Mouse (Mus musculus) limb, embryonic 10.5 days (tissue): ENCODE measurements at regions not wholly inside any gene's neighbourhood (a gene's known extent, or its start where the extent isn't known, plus 50 kb on each side); places are given as distances from the start of the nearest gene placed in this dataset.

ENCODE experiments used
- DNase-seq: peaks from one replicate; pipeline ENCODE4 v3.0.0-alpha.2; 2017; ENCODE audit warnings: low spot score
- H3K27ac ChIP-seq: fragments of 300-500 bp; sonication (generic); 2 replicates; pipeline ENCODE4 v1.5.1; 2016; ENCODE audit warnings: mild to moderate bottlenecking
- H3K27me3 ChIP-seq: fragments of 300-500 bp; sonication (generic); 2 replicates; pipeline ENCODE4 v1.6.1; 2016; ENCODE audit warnings: low read depth, mild to moderate bottlenecking; ENCODE audit not compliant: poor library complexity, severe bottlenecking
- H3K36me3 ChIP-seq: fragments of 300-500 bp; sonication (generic); 2 replicates; pipeline ENCODE4 v1.6.1; 2016; ENCODE audit warnings: mild to moderate bottlenecking, moderate library complexity
- H3K4me1 ChIP-seq: fragments of 300-500 bp; sonication (generic); 2 replicates; pipeline ENCODE4 v1.6.1; 2016
- H3K4me3 ChIP-seq: fragments of 300-500 bp; sonication (generic); 2 replicates; pipeline ENCODE4 v1.5.1; 2016; ENCODE audit warnings: mild to moderate bottlenecking, moderate library complexity
- H3K9me3 ChIP-seq: fragments of 300-500 bp; sonication (generic); replicated peaks from 2 replicates; pipeline ENCODE4 v1.6.1; 2016; ENCODE audit warnings: mild to moderate bottlenecking
- WGBS: fragments of 180-500 bp; shearing (Covaris S2); methylation state at CpG from one replicate; pipeline ENCODE4 v1.1.7; 2016; 5-methylcytosine and 5-hydroxymethylcytosine counted together

DNA sequence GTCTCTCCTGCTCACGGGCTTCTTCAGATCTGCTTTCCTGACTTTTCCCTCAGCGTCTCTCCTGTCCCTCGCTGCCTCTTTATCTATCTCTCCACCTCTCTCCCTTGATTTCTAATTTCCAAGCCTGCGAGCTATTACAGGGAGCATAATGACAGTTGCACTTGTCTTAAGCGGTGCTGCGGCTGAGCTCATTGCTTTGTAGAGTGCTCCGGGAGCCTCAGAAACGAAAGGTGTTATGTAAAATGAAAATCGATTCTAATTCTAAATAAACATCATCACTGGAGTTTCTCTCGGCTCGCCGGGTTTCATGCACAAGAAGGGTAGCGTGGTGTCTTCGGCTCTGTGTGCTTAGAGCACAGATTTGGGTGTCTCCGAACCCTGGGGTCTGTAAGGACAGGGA, 371.8 kb downstream of the Vrk1 start:
- peaks cover 20% of the 10 kb centered on the region for H3K4me1 ChIP-seq
- WGBS, result 91% methylated on average over 15 of the region's 15 CpGs
- no peak overlapping the region for H3K27ac ChIP-seq
- H3K36me3 ChIP-seq, result no peaks in the 10 kb centered on the region
- H3K27me3 ChIP-seq, result peaks cover 24% of the 10 kb centered on the region; the same call in 1 of the 2 replicates
- no peaks in the 10 kb centered on the region for H3K9me3 ChIP-seq
- DNase-seq, result no peak
- H3K4me3 ChIP-seq, result no peak overlapping the region

DNA sequence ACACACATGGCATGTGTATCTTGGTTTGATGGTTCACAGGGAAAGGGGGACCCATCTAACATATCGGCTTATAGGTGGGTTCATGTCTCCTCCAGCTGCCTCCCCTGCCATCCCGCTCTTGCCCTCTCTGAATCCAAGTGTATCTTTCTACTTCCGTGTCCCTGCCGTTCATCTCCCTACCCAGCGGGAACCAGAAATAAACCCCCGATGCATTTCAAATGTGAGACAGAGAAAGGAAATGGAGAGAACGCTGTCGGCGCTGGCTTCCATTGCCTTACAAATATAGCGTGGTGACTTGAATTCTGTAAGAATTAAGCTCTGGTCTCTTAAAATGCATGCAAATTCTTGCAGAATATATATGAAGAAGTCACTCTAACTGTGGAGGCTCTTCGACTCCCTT, 379.2 kb downstream of the Vrk1 start:
- H3K27ac ChIP-seq, result no peak overlapping the region
- DNase-seq, result no peak
- H3K27me3 ChIP-seq, result no peaks in the 10 kb centered on the region
- no peaks in the 10 kb centered on the region for H3K36me3 ChIP-seq
- H3K4me1 ChIP-seq, result no peaks in the 10 kb centered on the region
- no peak overlapping the region for H3K4me3 ChIP-seq
- WGBS, result 92% methylated on average over 11 of the region's 11 CpGs
- no peaks in the 10 kb centered on the region for H3K9me3 ChIP-seq

DNA sequence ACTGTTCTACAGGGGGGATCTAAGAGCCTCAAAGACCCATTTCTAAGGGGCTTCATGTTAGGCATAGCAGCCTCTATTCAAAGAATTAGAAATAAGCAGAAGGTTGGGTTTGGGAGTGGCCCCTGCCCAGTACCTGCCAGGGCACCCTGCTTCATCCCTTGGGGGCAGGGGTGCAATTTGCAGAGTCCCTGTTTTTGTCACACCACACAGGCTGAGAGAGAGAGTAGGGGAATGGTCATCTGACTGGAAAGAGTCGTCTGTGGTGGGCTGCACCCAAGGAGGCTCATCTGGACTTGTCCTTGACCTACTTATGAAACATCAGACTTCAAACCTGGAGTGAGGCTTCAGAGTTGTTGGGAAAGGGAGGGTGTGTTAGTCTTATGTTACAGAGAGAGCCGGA, 382.3 kb downstream of the Vrk1 start:
- Histone ChIP-seq H3K36me3 (no peaks in the 10 kb centered on the region), H3K27ac (no peak overlapping the region), H3K27me3 (no peaks in the 10 kb centered on the region), H3K9me3 (no peaks in the 10 kb centered on the region), H3K4me1 (no peaks in the 10 kb centered on the region), H3K4me3 (no peak overlapping the region)
- WGBS, result 84% methylated on average over 2 of the region's 2 CpGs
- DNase-seq, result no peak

DNA sequence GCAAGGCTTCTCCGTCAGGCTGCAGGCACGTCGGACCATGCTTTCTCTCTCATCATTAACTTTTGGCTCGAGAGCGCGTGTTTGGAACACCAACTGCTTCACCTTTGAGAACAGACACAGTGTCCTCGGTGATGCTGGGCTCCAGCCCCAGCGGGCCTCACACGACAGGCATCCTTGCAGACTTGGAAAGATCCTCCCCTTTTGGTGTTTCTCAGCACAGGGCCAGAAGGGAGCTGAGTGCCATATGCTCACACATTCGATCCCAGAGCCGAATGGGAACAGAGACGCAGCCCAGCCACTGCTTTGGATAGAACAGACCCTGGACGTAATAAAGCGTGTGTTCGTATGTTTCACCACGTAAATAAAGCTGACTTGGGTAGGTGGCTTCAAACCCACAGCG, 389.1 kb downstream of the Vrk1 start:
- 81% methylated on average over 17 of the region's 17 CpGs for whole genome bisulfite sequencing
- no peaks in the 10 kb centered on the region for H3K27me3 ChIP-seq
- H3K4me3 ChIP-seq, result no peak overlapping the region
- no peak for DNase-seq
- H3K27ac ChIP-seq, result no peak overlapping the region
- H3K9me3 ChIP-seq, result no peaks in the 10 kb centered on the region
- H3K4me1 ChIP-seq, result no peaks in the 10 kb centered on the region
- no peaks in the 10 kb centered on the region for H3K36me3 ChIP-seq

DNA sequence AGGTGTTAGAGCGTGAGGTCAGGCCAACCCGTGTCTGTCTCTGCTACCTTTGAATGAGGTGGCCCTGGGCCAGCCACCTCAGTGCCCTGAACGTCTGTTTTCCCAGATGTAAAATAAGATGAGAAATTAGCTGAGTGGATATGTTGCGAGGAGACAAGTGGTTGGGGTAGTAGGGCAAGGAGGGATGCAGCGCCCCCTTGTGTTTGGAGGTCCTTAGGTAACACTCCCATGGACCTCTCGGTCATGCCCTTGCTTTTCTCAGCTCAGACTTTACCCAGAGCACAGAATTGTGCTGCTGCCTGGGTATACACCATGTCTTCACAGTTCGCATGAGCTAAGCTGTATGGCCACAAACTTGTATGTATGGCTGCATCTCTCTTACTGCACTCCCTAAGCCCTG, 401.0 kb downstream of the Vrk1 start:
- Histone ChIP-seq H3K27me3 (no peaks in the 10 kb centered on the region), H3K9me3 (no peaks in the 10 kb centered on the region), H3K36me3 (no peaks in the 10 kb centered on the region), H3K4me1 (peaks cover 4% of the 10 kb centered on the region; the same call in 1 of the 2 replicates), H3K27ac (no peak overlapping the region), H3K4me3 (no peak overlapping the region)
- 87% methylated on average over 7 of the region's 7 CpGs for WGBS
- DNase-seq, result no peak

DNA sequence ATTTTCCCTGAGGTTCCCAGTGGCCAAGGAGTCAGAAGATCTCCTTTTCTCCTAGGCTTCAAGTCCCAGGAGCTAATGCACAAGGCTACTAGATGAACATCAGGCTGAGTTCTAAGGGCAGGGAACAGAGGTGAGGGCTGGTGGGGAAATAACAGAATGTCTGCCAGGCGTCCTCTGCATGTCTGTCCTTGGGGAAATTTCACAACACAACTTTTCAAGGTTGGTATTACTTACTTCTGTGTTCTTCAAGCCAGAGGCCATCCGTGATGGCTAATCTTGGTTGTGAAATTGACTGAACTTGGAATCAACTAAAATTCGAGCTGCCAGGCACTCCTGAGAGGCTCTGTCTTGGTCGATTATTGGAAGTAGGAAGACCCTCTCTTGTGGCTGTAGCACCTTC, 416.6 kb downstream of the Vrk1 start:
- DNase-seq, result no peak
- Histone ChIP-seq H3K36me3 (no peaks in the 10 kb centered on the region), H3K9me3 (no peaks in the 10 kb centered on the region), H3K4me3 (no peak overlapping the region), H3K4me1 (no peaks in the 10 kb centered on the region), H3K27ac (no peak overlapping the region), H3K27me3 (no peaks in the 10 kb centered on the region)
- WGBS, result 86% methylated on average over 4 of the region's 4 CpGs

DNA sequence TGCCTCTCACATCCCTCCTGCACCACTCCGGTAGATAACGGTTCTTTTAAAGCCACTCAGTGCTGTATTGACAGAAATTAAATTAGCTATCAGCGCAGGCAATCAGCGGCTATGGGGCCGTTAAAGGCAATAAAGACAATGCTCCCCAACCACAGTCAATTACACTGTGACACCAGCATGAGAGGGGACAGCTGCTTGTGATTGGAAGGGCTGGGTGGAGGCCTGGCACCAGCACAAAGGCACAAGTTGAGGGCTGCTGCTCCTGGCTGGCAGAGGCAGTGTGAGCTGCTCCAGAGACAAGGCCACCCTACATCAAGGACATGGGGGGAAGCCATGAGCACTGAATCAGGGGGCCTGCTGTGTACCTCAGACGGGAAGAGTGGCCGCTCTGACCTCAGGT, 420.0 kb downstream of the Vrk1 start:
- H3K27ac ChIP-seq, result no peak overlapping the region
- DNase-seq, result no peak
- no peaks in the 10 kb centered on the region for H3K36me3 ChIP-seq
- H3K9me3 ChIP-seq, result no peaks in the 10 kb centered on the region
- 35% methylated on average over 7 of the region's 7 CpGs for WGBS
- no peak overlapping the region for H3K4me3 ChIP-seq
- no peaks in the 10 kb centered on the region for H3K27me3 ChIP-seq
- H3K4me1 ChIP-seq, result no peaks in the 10 kb centered on the region

DNA sequence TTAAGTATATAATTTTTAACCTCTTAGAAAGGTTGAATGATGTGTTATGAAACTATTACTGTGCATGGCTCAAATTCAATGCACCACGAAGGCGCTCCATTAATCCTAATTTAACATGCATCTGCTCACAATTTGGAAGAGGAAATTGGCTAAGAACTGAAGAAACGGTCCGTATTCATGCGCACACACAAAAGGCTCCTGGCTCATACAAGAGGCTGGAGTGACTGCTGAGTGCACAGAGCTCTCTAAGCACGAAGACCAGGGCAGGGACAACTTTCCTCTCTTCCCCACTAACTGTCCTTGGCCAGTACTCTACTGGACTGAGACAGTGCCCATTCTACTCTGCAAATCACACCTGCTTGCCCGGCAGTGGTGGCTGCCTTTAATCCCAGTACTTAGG, 435.1 kb downstream of the Vrk1 start:
- no peak for DNase-seq
- Histone ChIP-seq H3K36me3 (no peaks in the 10 kb centered on the region), H3K4me1 (peaks cover 3% of the 10 kb centered on the region; the same call in 1 of the 2 replicates), H3K27me3 (0 out of 2 replicates have a peak, but pooled peaks cover 4% of the 10 kb centered on the region), H3K27ac (no peak overlapping the region), H3K9me3 (no peaks in the 10 kb centered on the region), H3K4me3 (no peak overlapping the region)
- WGBS, result 67% methylated on average over 7 of the region's 7 CpGs

DNA sequence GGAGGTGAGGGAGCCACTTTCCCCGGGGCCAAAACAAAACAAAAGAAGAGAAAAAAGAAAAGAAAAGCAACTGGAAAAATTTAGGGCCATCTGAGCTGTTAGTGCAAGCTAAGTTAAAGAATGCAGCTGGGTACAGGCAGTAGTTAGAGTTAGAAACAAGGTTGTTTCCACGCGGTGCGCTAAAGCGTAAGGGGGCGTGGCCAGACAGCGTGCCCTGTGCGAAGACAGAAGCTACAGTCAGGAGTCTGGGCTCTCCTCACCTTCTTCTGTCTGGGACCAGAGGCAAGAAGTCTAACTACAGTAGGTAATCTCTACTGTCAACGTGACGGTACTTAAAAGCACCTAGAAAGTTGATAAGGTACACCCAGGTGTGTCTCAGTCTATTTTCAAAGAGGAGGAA, 435.9 kb downstream of the Vrk1 start:
- 0 out of 2 replicates have a peak, but pooled peaks cover 4% of the 10 kb centered on the region for H3K27me3 ChIP-seq
- DNase-seq, result no peak
- no peak overlapping the region for H3K27ac ChIP-seq
- no peak overlapping the region for H3K4me3 ChIP-seq
- H3K4me1 ChIP-seq, result peaks cover 3% of the 10 kb centered on the region; the same call in 1 of the 2 replicates
- 67% methylated on average over 10 of the region's 10 CpGs for WGBS
- H3K36me3 ChIP-seq, result no peaks in the 10 kb centered on the region
- H3K9me3 ChIP-seq, result no peaks in the 10 kb centered on the region

DNA sequence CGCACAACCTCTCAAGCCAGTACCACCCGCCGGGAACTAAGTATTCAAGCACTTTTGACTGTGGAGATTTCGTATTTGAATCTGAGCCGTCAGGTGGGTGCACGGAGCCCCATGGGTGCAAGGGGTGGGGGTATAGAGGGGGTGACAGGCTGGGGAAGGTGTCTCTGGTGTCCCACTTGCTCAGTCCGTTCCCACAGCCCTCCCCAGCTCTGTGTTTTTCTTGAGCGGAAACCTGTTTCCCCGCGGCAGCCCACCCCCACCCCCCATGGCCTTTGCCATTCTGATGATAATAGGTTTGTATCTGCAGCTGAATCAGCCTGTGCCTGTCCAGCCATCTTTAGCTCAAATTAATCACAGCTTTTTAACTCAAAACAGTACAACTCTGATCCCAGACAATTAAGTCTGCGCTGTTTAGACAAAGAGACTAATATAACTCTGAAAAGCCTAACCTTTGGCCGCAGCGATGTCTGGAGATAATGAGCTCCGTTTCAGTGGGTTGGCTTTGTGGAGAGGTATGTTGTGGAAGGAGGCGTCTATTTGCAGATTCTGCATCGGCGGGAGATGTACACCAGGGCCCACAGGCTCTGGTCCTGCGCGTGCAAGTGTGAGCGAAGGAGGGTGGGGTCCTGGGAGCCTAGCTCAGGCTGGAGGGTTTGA, 437.0 kb downstream of the Vrk1 start:
- DNase-seq, result no peak
- no peak overlapping the region for H3K4me3 ChIP-seq
- H3K9me3 ChIP-seq, result no peaks in the 10 kb centered on the region
- no peak overlapping the region; the same call in 1 of the 2 replicates for H3K27ac ChIP-seq
- H3K4me1 ChIP-seq, result peaks cover 3% of the 10 kb centered on the region; the same call in 1 of the 2 replicates
- H3K36me3 ChIP-seq, result no peaks in the 10 kb centered on the region
- 0 out of 2 replicates have a peak, but pooled peaks cover 4% of the 10 kb centered on the region for H3K27me3 ChIP-seq
- WGBS, result 81% methylated on average over 20 of the region's 20 CpGs

DNA sequence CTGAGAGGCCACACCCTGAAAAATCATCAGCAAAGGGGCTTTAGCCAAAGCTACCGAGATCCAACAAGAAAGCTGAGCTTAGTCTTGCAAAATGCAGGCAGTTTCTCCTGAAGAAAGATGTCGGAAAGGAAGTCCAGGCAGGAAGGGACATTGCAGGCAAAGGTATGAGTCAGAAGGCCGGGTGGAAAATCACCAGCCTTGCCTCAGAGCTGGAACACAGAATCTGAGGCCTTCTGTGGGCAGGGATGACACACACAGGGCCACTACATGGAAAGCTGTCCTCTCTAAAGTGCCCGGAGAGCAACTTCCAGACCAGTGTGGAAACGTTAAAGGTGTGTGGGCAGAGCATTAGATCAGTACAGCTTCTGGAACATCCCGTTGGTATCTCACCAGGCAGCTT, 438.5 kb downstream of the Vrk1 start:
- Histone ChIP-seq H3K4me3 (no peak overlapping the region), H3K9me3 (no peaks in the 10 kb centered on the region), H3K36me3 (no peaks in the 10 kb centered on the region), H3K4me1 (peaks cover 3% of the 10 kb centered on the region; the same call in 1 of the 2 replicates), H3K27me3 (0 out of 2 replicates have a peak, but pooled peaks cover 4% of the 10 kb centered on the region), H3K27ac (no peak overlapping the region)
- no peak for DNase-seq
- 88% methylated on average over 6 of the region's 6 CpGs for WGBS

DNA sequence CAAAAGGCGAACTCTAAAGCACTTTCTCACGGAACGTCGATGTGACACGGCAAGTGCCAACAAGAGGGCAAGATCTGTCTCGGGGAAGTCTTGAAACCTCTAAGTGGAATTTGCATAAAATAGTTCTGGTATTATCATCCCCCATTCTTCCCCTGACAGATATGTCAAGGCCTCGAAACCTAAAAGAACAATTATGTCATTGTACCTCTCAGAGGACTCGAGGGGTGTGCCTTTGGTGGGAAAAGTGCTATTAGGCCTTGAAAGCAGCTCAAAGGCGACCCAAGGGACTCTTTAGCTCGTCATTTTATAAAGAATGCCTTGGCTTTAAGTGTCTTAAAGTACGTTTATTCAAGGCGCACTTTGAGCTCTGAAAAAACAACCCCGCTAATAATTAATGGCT, 443.5 kb downstream of the Vrk1 start:
- H3K36me3 ChIP-seq, result no peaks in the 10 kb centered on the region
- H3K9me3 ChIP-seq, result no peaks in the 10 kb centered on the region
- no peaks in the 10 kb centered on the region for H3K4me1 ChIP-seq
- no peak for DNase-seq
- 90% methylated on average over 13 of the region's 13 CpGs for WGBS
- no peak overlapping the region for H3K27ac ChIP-seq
- H3K27me3 ChIP-seq, result peaks cover 3% of the 10 kb centered on the region; the same call in 1 of the 2 replicates
- no peak overlapping the region for H3K4me3 ChIP-seq

DNA sequence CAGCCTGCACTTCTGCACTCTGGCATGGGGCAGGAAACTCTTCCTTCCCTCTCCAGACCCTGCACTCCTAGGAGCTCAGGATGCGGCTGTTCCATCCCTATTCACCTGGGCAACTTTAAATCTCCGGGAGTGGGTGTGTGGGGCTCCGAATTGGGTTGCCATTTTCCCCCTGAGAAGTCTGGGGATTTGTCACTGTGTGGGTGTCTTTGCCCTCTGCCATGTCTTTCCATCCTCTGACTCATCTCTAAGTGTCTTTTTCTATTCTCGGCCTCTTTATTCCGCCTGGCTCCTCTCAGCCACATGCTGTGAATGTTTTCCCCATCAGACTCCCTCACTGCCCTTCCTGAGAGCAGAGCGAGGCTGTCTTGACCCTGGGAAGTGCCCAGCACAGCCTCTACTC, 448.2 kb downstream of the Vrk1 start:
- Histone ChIP-seq H3K9me3 (no peaks in the 10 kb centered on the region), H3K27ac (no peak overlapping the region), H3K4me3 (no peak overlapping the region), H3K4me1 (no peaks in the 10 kb centered on the region), H3K36me3 (no peaks in the 10 kb centered on the region), H3K27me3 (peaks cover 16% of the 10 kb centered on the region; the same call in 1 of the 2 replicates)
- DNase-seq, result no peak
- 58% methylated on average over 6 of the region's 6 CpGs for WGBS

DNA sequence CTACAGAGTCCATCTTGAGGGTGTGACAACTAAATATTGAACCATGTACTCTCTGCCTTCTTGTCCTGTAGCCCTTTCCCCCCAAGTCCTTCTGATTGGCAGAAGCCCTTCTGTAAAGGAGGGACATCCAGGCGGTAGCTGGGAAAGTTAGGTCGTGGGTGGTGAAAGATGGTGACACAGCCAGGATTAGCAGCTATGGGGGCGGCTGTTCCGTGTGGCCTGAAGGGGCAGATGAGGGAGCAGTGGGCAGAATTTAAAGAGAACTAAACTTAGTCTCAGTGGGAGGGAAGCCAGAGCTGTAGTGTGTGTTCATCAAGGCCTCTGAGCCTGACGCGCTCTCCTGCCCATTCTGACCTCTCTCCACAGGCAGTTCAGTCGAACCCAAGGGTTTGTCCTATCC, 450.6 kb downstream of the Vrk1 start:
- Histone ChIP-seq H3K27me3 (peaks cover 24% of the 10 kb centered on the region), H3K4me3 (no peak overlapping the region), H3K4me1 (peaks cover 13% of the 10 kb centered on the region), H3K9me3 (no peaks in the 10 kb centered on the region), H3K36me3 (no peaks in the 10 kb centered on the region), H3K27ac (no peak overlapping the region)
- no peak for DNase-seq
- 84% methylated on average over 7 of the region's 7 CpGs for WGBS
